Mouse (Mus musculus) midbrain, embryonic 15.5 days (tissue): Measurements from ENCODE around the gene Mum1. TPM values are rescaled to one million over a fixed set of nuclear protein-coding genes. Genes with fewer than 3 reads are reported as not detected.
"Not testable (repeated sequence)": the region's sequence is repeated elsewhere in the genome, so short reads cannot be mapped to it uniquely, and the experiment has no call there.

ENCODE experiments used
- ATAC-seq: fragments of 200-750 bp; cut with Nextera tagmentation; replicated peaks from 2 replicates; pipeline ENCODE4 v1.8.0; 2017; ENCODE audit warnings: moderate TSS enrichment
- H3K27ac ChIP-seq: fragments of 300-500 bp; sonication (generic); 2 replicates; pipeline ENCODE4 v1.5.1; 2015; ENCODE audit warnings: mild to moderate bottlenecking, inconsistent platforms
- H3K27me3 ChIP-seq: fragments of 300-500 bp; sonication (generic); replicated peaks from 2 replicates; pipeline ENCODE4 v1.6.1; 2015; ENCODE audit warnings: inconsistent platforms
- H3K36me3 ChIP-seq: fragments of 300-500 bp; sonication (generic); replicated peaks from 2 replicates; pipeline ENCODE4 v1.6.1; 2015; ENCODE audit warnings: inconsistent platforms
- H3K4me1 ChIP-seq: fragments of 300-500 bp; sonication (generic); 2 replicates; pipeline ENCODE4 v1.6.1; 2015; ENCODE audit warnings: inconsistent platforms
- H3K4me2 ChIP-seq: fragments of 300-500 bp; sonication (generic); 2 replicates; pipeline ENCODE4 v1.6.1; 2015; ENCODE audit warnings: inconsistent platforms, mild to moderate bottlenecking, moderate library complexity
- H3K4me3 ChIP-seq: fragments of 300-500 bp; sonication (generic); 2 replicates; pipeline ENCODE4 v1.5.1; 2015; ENCODE audit warnings: mild to moderate bottlenecking, inconsistent platforms
- H3K9ac ChIP-seq: fragments of 300-500 bp; sonication (generic); 2 replicates; pipeline ENCODE4 v1.6.1; 2015; ENCODE audit warnings: mild to moderate bottlenecking, inconsistent platforms
- H3K9me3 ChIP-seq: fragments of 300-500 bp; sonication (generic); 2 replicates; pipeline ENCODE4 v1.6.1; 2016; ENCODE audit warnings: inconsistent platforms
- WGBS: fragments of 180-500 bp; shearing (Covaris S2); methylation state at CpG from one replicate; pipeline ENCODE4 v1.1.7; 2015; ENCODE audit warnings: mixed read lengths; 5-methylcytosine and 5-hydroxymethylcytosine counted together
- polyA plus RNA-seq: library from polyadenylated mRNA; unstranded; fragments of >200 nt; fragmentation: Nextera tagmentation; extraction: Ambion mirVana; gene quantifications from 2 replicates; pipeline ENCODE4 v1.2.1, GENCODE M21; 2015

Mum1 gene
- polyA plus RNA-seq, 1 experiment from 2014 or later: 59.5 TPM

DNA sequence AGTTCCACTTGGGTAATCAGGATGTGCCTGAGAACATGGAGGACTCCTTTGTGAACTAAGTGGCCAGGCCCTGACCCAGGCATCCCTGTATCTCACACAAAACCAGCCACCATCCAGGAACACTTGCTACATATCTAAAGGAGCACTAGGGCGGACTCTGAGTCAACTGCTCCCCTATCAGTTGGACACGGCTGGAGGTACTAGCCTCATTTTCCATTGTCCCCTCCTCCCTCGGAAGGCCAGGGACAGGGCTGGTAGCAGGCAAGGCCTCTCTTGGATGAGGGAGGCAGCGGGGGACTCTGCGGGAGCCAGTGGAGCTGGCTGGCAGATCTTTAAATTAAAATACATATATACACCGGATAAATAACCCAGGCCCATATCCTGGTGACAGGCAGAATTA is 32.3 kb upstream of the Mum1 start:
- H3K27me3 ChIP-seq: no peaks in the 10 kb centered on the region
- H3K4me2 ChIP-seq: no peak overlapping the region
- no peak for ATAC-seq
- H3K9ac ChIP-seq: no peak overlapping the region
- H3K36me3 ChIP-seq: 0 out of 2 replicates have a peak, but pooled peaks cover 2% of the 10 kb centered on the region
- 42% methylated on average over 6 of the region's 6 CpGs for WGBS
- H3K27ac ChIP-seq: no peak overlapping the region
- H3K9me3 ChIP-seq: no peaks in the 10 kb centered on the region
- H3K4me1 ChIP-seq: peaks cover 24% of the 10 kb centered on the region
- H3K4me3 ChIP-seq: no peak overlapping the region

DNA sequence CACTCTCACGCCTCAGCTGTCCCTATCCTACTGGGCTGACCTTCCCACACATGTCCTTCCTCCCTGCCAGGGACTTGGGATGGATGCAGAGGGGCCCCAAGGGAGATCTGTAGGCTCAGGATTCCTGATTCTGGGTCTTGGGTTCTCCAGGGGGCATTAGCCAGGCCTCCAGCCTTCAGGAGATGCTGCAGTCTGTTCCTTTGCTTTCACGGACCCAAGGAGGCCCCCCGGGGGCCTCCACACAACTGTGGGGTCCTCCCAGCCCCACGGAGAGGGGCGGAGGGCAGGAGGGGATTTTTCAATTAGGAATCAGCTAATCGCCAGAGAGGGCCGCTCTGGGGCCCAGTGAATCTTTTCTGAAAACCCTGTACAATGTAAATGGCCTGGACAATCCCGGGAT is 31.8 kb upstream of the Mum1 start:
- ATAC-seq: no peak
- Histone ChIP-seq H3K4me2 (no peak overlapping the region), H3K9ac (no peak overlapping the region), H3K36me3 (no peaks in the 10 kb centered on the region), H3K4me3 (no peak overlapping the region), H3K4me1 (peaks cover 22% of the 10 kb centered on the region), H3K27ac (peak overlapping the region; percentile 43; the same call in 1 of the 2 replicates), H3K27me3 (no peaks in the 10 kb centered on the region), H3K9me3 (no peaks in the 10 kb centered on the region)
- WGBS: 12% methylated on average over 8 of the region's 8 CpGs

DNA sequence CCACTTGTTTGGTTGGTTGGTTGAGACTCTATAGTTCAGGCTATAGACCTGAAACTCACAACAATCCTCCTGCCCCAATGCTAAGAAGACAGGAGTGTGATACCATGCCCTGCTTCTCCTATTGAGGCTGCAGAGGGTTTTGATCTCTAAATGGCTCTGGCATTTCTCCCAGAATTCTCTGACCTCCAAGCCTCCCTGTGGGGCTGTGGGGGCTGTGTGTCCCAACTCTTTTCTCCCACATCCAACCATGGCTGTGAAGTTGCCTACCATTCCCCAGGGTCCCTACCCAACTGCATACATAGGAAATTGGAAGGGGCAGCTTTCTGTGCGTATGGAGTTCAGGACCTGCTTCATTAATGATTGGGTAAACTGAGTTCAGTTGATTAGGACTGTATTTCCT is 30.1 kb upstream of the Mum1 start:
- H3K4me1 ChIP-seq: peaks cover 8% of the 10 kb centered on the region; the same call in 1 of the 2 replicates
- no peak for ATAC-seq
- no peak overlapping the region for H3K4me2 ChIP-seq
- no peak overlapping the region for H3K27ac ChIP-seq
- H3K9ac ChIP-seq: no peak overlapping the region
- no peak overlapping the region for H3K4me3 ChIP-seq
- no peaks in the 10 kb centered on the region for H3K27me3 ChIP-seq
- WGBS: 60% methylated on average over 1 of the region's 1 CpGs
- H3K36me3 ChIP-seq: no peaks in the 10 kb centered on the region
- H3K9me3 ChIP-seq: no peaks in the 10 kb centered on the region

DNA sequence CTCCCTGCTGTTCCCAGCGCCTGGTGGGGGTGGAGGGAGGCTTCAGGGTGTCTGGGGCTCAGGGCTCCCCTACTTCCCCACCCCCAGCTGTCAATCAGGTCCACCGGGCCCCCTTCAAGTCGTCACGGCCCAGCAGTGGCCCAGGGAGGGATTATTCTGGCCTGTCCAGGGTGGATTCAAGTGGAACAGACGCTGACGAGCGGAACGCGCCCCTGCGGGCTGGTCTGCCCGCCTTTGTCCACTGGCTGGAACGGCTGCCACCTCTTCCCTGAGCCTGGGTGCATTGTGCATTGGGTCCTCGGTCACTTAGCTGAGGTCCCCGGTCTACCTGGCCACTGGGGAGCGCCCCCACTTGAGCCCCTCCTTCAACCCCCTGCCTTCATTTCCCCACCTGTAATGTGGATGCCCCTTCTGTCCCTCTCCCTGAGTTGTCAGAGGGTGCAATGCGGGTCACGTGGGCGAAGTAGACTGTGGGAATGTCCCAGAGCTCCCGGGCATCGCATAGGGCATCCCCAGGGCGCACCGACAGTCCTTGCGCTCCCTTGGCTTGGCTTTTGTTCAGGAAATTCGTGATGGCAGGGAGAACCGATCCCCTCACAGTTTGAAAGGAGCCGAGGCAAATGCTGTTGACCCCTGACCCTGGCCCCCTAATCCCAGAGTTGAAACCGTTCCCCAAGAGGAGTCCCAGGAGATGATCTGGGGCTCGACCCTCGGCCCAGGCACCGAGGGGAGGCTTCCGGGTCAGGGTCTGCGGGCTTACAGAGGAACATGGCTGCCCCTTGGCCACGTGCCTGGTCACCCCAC is 29.3 kb upstream of the Mum1 start:
- peaks cover 8% of the 10 kb centered on the region; the same call in 1 of the 2 replicates for H3K4me1 ChIP-seq
- no peak overlapping the region for H3K27ac ChIP-seq
- no peak for ATAC-seq
- H3K36me3 ChIP-seq: no peaks in the 10 kb centered on the region
- no peak overlapping the region for H3K9ac ChIP-seq
- H3K4me2 ChIP-seq: no peak overlapping the region
- H3K9me3 ChIP-seq: no peaks in the 10 kb centered on the region
- WGBS: 21% methylated on average over 33 of the region's 33 CpGs
- H3K27me3 ChIP-seq: no peaks in the 10 kb centered on the region
- no peak overlapping the region for H3K4me3 ChIP-seq

DNA sequence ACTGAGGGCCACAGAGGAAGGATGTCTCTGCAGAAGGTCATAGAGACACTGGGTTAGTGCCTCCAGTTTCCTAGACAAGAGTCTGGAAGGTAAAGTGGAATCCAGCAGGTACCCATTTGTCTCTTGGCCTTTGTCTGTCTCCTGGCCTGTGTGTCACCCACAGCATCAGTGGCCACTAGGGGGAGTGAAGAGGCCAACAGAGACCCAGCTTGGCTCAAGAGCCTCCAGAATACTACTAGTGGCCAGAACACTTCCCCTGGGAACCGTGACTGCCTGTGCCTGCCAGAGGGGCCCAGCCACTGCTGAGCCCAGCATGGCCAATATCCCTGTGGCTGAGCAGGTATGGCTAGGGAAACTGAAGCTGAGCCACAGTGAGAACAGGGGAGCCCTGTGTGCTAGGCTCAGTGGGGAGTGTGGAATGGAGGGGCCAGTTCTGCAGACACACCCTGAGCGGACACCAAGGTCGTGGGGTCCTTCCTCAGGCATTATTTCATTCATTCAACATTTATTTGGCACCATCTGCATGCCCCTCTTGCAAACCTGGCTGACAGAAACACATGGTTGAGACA is 26.7 kb upstream of the Mum1 start:
- Histone ChIP-seq H3K36me3 (no peaks in the 10 kb centered on the region), H3K9ac (no peak overlapping the region), H3K9me3 (no peaks in the 10 kb centered on the region), H3K27ac (no peak overlapping the region), H3K4me2 (no peak overlapping the region), H3K4me1 (peaks cover 8% of the 10 kb centered on the region), H3K27me3 (no peaks in the 10 kb centered on the region), H3K4me3 (no peak overlapping the region)
- ATAC-seq: peak; percentile 59
- WGBS: 39% methylated on average over 3 of the region's 3 CpGs

DNA sequence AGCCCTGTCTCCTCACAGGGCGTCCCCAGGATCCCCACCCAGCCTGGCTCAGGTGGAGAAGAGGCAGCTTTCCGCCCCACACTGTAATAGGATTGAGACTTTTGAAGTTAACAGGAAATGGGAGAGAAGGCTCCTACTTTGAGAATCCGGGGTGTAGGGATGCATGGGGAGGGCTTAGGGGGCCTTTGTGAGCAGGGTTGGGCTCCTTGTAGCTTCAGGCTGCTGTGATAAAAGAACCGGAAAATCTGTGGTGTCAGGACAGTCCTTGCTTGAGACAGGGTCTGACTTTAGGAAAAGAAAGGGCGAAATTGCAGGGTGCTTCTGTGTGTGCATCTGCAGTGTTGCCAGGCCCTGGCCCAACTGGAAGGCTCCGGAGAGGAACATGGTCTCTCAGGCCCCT is 25.7 kb upstream of the Mum1 start:
- Histone ChIP-seq H3K4me3 (no peak overlapping the region), H3K4me1 (peaks cover 8% of the 10 kb centered on the region), H3K9ac (no peak overlapping the region; the same call in 1 of the 2 replicates), H3K27me3 (no peaks in the 10 kb centered on the region), H3K4me2 (no peak overlapping the region), H3K9me3 (no peaks in the 10 kb centered on the region), H3K36me3 (no peaks in the 10 kb centered on the region), H3K27ac (0 out of 2 replicates have a peak overlapping the region, but pooled peaks have one; percentile 7)
- 39% methylated on average over 6 of the region's 6 CpGs for WGBS
- no peak for ATAC-seq

DNA sequence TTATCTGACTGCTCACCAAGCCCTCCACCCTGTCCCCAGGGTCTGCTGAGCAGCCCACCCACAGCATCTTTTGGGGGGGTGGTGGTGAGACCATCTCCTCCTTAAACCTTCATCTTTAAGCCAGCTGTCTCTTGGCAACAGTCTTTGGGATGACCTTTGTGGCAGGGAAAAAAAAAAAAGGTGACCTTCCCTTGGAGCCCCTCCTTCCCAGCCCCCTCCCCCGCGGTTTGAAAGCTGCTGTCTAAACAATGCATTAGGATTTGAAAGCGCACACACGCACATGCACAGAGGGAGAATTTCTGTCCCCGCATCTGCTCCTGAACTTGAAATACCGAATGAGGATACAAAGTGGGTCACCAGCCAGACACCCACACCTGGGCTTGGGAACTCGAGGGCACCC is 22.2 kb upstream of the Mum1 start:
- no peaks in the 10 kb centered on the region for H3K9me3 ChIP-seq
- no peak overlapping the region for H3K9ac ChIP-seq
- H3K4me3 ChIP-seq: no peak overlapping the region
- H3K4me1 ChIP-seq: peaks cover 31% of the 10 kb centered on the region
- no peaks in the 10 kb centered on the region for H3K36me3 ChIP-seq
- 0 out of 2 replicates have a peak overlapping the region, but pooled peaks have one; percentile 29 for H3K27ac ChIP-seq
- 7% methylated on average over 7 of the region's 7 CpGs for WGBS
- no peaks in the 10 kb centered on the region for H3K27me3 ChIP-seq
- H3K4me2 ChIP-seq: no peak overlapping the region
- ATAC-seq: no peak

DNA sequence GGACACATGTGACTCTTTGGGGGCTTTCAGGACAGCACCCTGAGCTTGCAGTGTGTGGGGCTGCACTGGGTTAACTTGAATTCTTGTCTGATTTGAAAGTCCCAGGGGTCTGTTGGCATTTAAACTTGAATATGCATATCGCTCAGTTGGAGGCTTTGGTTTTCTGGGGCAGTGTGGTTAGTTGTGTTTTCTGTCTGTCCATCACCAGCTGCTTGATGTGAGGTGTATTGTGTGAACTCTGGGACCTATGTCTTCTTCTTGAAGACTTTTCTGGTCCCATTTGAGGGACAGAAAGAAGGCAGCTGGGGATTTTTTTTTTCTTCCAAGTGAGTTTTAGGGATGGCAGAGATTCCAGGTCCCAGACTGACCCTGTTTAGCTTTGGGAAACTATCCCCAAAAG is 19.0 kb upstream of the Mum1 start:
- Histone ChIP-seq H3K4me3 (no peak overlapping the region), H3K4me1 (peaks cover 32% of the 10 kb centered on the region), H3K9ac (no peak overlapping the region), H3K27ac (peak overlapping the region; percentile 88; the same call in 1 of the 2 replicates), H3K9me3 (no peaks in the 10 kb centered on the region), H3K36me3 (no peaks in the 10 kb centered on the region), H3K27me3 (no peaks in the 10 kb centered on the region), H3K4me2 (no peak overlapping the region)
- WGBS: 37% methylated on average over 1 of the region's 1 CpGs
- no peak for ATAC-seq

DNA sequence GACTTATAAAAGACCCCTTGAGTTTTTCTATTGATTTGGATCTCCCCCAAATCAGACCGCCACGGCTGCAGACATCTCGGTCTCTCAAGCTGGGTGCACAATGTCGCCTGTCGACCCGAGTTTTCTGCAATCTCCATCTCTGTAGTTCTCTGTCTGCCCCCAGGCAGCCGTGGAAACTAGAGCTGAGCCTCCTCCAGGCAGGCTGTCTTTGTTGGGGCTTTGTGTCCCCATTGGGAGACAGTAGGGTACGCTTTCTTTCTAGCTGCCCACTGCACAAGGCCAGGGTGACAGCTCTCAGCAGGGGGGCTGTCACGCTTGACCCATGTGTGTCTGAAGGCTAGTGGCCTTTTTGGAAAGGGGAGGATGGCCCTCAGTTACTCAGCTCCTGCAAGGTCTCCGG is 18.6 kb upstream of the Mum1 start:
- Histone ChIP-seq H3K4me3 (no peak overlapping the region), H3K9ac (no peak overlapping the region), H3K27ac (peak overlapping the region; percentile 88; the same call in 1 of the 2 replicates), H3K4me1 (peaks cover 32% of the 10 kb centered on the region), H3K4me2 (no peak overlapping the region), H3K27me3 (no peaks in the 10 kb centered on the region), H3K36me3 (no peaks in the 10 kb centered on the region), H3K9me3 (no peaks in the 10 kb centered on the region)
- WGBS: 21% methylated on average over 10 of the region's 10 CpGs
- peak; percentile 21; the same call in 1 of the 2 replicates for ATAC-seq

DNA sequence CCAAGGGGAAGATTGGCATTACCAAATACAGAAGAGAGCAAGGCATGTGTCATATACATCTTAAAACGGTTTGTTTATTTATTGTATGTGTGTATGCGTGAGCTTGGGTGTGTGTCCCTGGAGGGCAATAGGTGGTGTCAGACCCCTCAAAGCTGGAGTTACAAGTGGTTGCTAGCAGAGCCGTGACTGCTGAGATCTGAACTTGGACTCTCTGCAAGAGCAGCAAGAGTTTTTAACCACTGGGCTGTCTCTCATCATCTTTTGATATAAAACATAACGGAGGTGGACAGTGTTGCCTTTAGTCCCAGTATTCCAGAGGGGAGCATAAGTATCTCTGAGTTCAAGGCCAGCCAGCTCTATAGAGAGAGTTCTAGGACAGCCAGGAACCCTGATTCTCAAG is 18.0 kb upstream of the Mum1 start:
- H3K4me2 ChIP-seq: peak overlapping the region; percentile 44; the same call in 1 of the 2 replicates
- WGBS: 48% methylated on average over 4 of the region's 4 CpGs
- no peaks in the 10 kb centered on the region for H3K36me3 ChIP-seq
- peaks cover 32% of the 10 kb centered on the region for H3K4me1 ChIP-seq
- no peaks in the 10 kb centered on the region for H3K27me3 ChIP-seq
- no peak for ATAC-seq
- H3K4me3 ChIP-seq: no peak overlapping the region
- no peak overlapping the region for H3K9ac ChIP-seq
- no peaks in the 10 kb centered on the region for H3K9me3 ChIP-seq
- H3K27ac ChIP-seq: peak overlapping the region; percentile 88; the same call in 1 of the 2 replicates

DNA sequence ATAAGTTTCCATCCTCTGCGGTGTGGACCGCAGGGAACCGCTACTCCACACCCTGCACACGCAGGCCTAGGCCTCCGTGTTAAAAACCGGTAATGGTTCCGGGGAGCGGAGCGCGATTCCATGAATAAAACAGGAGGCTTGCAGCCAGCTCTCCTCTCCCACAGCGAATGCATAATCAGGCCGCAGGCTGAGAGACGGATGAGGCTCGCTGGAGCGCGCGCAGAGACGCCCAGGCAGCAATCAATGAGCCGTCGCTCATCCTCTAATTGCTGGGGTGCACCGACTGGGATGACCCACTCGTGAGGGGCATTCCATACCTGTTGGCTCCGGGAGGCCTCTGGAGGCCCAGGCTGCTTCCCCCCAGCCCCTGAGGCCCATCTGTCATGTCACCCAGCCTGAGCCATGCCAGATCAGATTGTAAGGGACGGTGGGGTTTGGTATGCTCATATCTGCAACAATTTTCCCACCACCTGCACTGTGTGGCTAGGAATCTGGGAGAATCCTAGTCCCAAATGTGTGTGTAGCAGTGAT is 17.3 kb upstream of the Mum1 start:
- Histone ChIP-seq H3K27ac (peak overlapping the region; percentile 88), H3K27me3 (no peaks in the 10 kb centered on the region), H3K4me3 (peak overlapping the region; percentile 12; the same call in 1 of the 2 replicates), H3K36me3 (no peaks in the 10 kb centered on the region), H3K4me2 (peak overlapping the region; percentile 44), H3K9ac (peak overlapping the region; percentile 35), H3K9me3 (no peaks in the 10 kb centered on the region), H3K4me1 (peaks cover 30% of the 10 kb centered on the region)
- 5% methylated on average over 24 of the region's 24 CpGs for WGBS
- peak; percentile 68 for ATAC-seq

DNA sequence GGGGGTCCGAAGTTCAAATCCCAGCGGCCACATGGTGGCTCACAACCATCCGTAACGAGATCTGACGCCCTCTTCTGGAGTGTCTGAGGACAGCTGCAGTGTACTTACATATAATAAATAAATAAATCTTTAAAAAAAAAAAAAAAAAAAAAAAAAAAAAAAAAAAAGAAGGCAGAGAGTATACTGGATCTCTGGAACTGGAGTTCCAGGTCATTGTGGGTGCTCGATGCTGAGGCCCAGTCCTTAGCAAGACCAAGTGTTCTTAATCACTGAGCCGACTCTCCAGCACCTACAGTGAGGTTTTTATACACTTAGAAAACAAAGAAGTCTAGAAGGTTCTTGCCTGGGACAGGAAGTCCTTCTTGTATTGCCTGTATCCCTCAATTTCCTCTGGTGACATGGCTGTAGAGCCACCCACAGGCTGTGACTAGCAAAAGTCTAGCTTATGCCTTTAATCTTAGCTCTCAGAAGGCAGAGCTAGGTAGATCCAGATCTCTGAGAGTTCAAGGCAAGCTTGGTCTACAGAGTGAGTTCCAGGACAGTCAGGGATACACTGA is 14.6 kb upstream of the Mum1 start:
- ATAC-seq, H3K27ac ChIP-seq, H3K9me3 ChIP-seq, H3K4me2 ChIP-seq, H3K27me3 ChIP-seq, H3K36me3 ChIP-seq, H3K4me3 ChIP-seq, H3K9ac ChIP-seq: not testable (repeated sequence)
- 72% methylated on average over 7 of the region's 7 CpGs for WGBS
- peaks cover 37% of the 10 kb centered on the region for H3K4me1 ChIP-seq
